Mouse (Mus musculus) lung, adult 2 months (tissue): ENCODE results near the gene Chd9.

Experiments
- CTCF ChIP-seq: fragments of 200-500 bp; IDR thresholded peaks from 2 replicates; pipeline ENCODE4 v1.5.1; 2011; ENCODE audit warnings: mild to moderate bottlenecking, low read length, control low read depth; ENCODE audit not compliant: insufficient read depth
- POLR2A ChIP-seq: fragments of 200-500 bp; IDR thresholded peaks from 2 replicates; pipeline ENCODE4 v1.6.1; 2011; ENCODE audit warnings: low read depth, mild to moderate bottlenecking, control low read depth, low read length, borderline replicate concordance; ENCODE audit errors: extremely low read depth

DNA sequence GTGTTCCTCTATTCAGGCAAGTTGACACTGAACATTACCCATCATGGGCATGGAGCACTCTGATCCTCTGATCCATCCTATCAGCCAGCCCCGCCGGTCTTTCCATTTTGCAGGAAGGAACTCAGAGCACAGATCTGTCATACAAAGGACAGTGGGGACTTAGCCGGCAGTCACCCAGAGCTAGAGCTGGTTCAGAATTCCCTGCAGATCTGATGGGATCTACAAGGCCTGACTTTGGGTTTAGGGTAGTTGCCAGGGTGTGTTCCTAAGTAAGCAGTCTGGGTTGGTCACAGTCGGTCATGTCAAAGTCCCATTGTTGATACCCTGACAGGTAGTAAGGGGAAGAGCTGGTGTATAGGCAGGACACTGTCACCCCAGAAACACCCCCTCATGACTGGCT lies 39.8 kb downstream of the Chd9 start:
- TF ChIP-seq CTCF (no peak), POLR2A (no peak)
